Mouse (Mus musculus): Measurements from ENCODE around the gene Ctdspl. TPM values are rescaled to one million over a fixed set of nuclear protein-coding genes. Genes with fewer than 3 reads are reported as not detected.
A peak's percentile ranks its signal among the peaks of the same experiment; 100 is the strongest.

Ctdspl gene
- polyA plus RNA-seq, 1 experiment from 2014 or later: 9.0 TPM

DNA sequence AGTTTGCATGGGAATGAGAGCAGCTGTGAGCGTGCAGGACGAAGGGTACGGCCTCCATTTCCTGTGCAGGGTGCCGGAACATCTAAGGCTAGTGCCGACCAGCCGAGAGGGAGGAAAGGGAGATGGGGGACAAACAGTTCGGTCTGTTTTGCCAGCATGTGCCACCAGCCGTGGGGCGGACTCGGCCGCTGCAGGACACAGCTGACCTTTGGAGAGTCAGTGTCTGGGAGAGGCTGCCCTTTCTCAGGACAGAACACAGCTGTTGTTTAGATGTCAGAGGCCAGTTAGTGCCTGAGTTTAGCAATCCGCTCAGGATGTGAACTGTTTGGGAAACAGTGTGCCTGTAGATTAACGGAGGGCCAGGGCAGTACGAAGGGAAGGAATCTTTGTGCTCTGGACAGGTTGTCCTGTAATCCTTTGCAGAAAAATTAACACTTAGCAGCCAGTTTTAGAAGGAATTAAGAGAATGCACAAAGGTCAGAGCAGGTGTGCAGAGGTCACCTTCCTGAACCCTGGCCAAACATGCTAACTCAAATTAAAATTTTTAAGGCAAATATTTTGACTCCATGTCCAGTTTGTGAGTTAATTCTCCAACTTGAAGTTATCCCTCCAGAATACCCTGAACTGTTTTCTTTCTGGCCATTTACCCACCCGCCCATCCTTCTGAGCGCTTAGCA is 34.3 kb downstream of the Ctdspl start:
- no peaks in the 10 kb centered on the region for H3K36me3 ChIP-seq (ENCODE audit: control insufficient read depth, insufficient read depth, low read length)
- ATAC-seq (replicated peaks; ENCODE audit: low FRiP score) (no peak), DNase-seq (ENCODE audit: low spot score) (no peak)
- H3K27me3 ChIP-seq (ENCODE audit: control insufficient read depth, insufficient read depth, low read length): no peaks in the 10 kb centered on the region
- no peak overlapping the region for H3K4me2 ChIP-seq (ENCODE audit: low read depth, low read length, severe bottlenecking)
- 67% methylated on average over 16 of the region's 16 CpGs for WGBS
- H3K27ac ChIP-seq (ENCODE audit: low read depth, low read length): no peak overlapping the region
- no peak overlapping the region for H3K9ac ChIP-seq (ENCODE audit: low read length)
- no peaks in the 10 kb centered on the region for H3K9me3 ChIP-seq (ENCODE audit: control insufficient read depth, low read length)
- H3K4me1 ChIP-seq (replicated peaks; ENCODE audit: control insufficient read depth, insufficient read depth, low read length): no peaks in the 10 kb centered on the region
- no peak overlapping the region for H3K4me3 ChIP-seq (ENCODE audit: low read depth, low read length)

DNA sequence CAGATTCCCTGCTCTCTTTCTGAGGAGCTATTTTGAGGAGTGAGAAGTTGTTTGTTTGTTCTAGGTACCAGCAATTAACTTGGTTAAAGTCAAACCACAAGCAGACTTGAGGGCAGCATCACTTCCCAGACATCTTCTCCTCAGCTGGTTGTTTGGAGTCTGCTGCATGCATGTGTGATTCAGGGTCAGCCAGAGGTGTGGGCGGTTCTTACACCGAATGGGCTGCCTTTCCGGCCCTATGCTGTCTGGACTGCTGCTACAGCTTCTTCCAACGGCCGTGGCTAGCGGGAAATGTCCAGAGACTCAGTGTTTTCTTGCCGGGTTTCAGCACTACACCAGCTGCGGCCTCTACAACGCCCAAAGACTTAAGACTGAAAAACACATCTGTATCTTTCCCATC is 36.9 kb downstream of the Ctdspl start:
- H3K9ac ChIP-seq (ENCODE audit: low read length): no peak overlapping the region
- H3K4me3 ChIP-seq (ENCODE audit: low read depth, low read length): no peak overlapping the region
- H3K27ac ChIP-seq (ENCODE audit: low read depth, low read length): no peak overlapping the region
- H3K27me3 ChIP-seq (ENCODE audit: control insufficient read depth, insufficient read depth, low read length): no peaks in the 10 kb centered on the region
- H3K9me3 ChIP-seq (ENCODE audit: control insufficient read depth, low read length): peaks cover 3% of the 10 kb centered on the region; the same call in 1 of the 2 replicates
- no peak overlapping the region for H3K4me2 ChIP-seq (ENCODE audit: low read depth, low read length, severe bottlenecking)
- no peaks in the 10 kb centered on the region for H3K4me1 ChIP-seq (replicated peaks; ENCODE audit: control insufficient read depth, insufficient read depth, low read length)
- ATAC-seq (replicated peaks; ENCODE audit: low FRiP score) (no peak), DNase-seq (ENCODE audit: low spot score) (no peak)
- H3K36me3 ChIP-seq (ENCODE audit: control insufficient read depth, insufficient read depth, low read length): no peaks in the 10 kb centered on the region
- WGBS: 86% methylated on average over 9 of the region's 9 CpGs

DNA sequence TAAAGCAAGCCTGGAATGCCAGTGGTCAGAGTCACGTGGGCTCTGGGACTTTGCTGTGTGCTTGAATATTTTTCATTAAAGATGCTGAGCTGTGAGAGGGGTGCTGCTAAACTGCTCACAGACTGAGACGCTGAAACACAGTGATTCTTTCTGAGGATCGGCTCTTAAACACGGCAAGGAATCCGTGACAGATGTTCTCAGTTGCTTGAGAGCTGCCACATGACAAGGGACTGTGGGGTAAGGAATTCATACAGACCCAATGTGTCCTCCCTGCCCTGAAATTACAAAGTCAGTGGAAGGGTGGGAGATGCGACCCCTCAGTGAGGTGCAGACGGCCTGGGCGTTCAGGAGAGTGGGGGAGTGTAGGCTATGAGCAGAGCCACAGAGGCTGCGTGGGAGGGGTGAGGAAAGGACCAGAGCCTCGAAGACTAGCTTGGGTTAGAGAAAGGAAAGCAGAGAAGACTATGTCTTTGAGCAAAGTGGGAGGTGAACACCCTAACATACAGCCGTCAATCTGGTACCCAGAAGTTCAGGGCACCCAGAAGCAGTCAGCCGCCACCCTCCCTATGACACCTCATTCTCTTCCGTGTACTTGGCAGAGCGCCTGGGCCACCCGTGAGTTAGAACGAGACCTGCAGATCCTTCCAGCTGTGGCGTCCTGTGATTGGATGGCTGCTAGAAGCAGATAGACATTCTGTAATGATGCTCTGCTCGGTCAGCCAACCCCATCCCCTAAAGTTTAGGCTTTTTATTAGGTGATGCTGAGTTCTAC is 38.2 kb downstream of the Ctdspl start:
- H3K4me2 ChIP-seq (ENCODE audit: low read depth, low read length, severe bottlenecking): no peak overlapping the region
- 88% methylated on average over 18 of the region's 18 CpGs for WGBS
- no peaks in the 10 kb centered on the region for H3K27me3 ChIP-seq (ENCODE audit: control insufficient read depth, insufficient read depth, low read length)
- ATAC-seq (replicated peaks; ENCODE audit: low FRiP score): no peak
- H3K9me3 ChIP-seq (ENCODE audit: control insufficient read depth, low read length): peaks cover 3% of the 10 kb centered on the region; the same call in 1 of the 2 replicates
- no peak overlapping the region for H3K4me3 ChIP-seq (ENCODE audit: low read depth, low read length)
- H3K36me3 ChIP-seq (ENCODE audit: control insufficient read depth, insufficient read depth, low read length): no peaks in the 10 kb centered on the region
- DNase-seq (ENCODE audit: low spot score): no peak
- H3K9ac ChIP-seq (ENCODE audit: low read length): no peak overlapping the region
- no peaks in the 10 kb centered on the region for H3K4me1 ChIP-seq (replicated peaks; ENCODE audit: control insufficient read depth, insufficient read depth, low read length)
- no peak overlapping the region for H3K27ac ChIP-seq (ENCODE audit: low read depth, low read length)

DNA sequence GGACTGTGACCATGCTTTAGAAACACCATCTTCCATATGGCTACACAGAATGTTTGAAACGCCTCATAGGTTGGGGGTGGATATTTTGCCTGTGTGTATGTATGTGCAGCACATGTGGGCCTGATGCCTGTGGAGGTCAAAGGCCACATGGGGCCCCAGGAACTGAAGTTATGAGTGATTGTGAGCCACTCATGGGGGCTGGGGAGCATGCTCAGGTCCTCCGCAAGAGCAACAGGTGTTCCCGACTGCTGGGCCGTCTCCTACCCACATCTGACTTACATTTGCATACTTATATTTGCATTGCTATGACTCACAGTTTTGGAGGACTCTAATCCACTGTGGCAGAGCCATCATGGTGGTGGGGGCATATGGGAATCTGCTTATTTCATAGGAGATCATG is 43.6 kb downstream of the Ctdspl start:
- ATAC-seq (replicated peaks; ENCODE audit: low FRiP score): no peak
- peaks cover 3% of the 10 kb centered on the region; the same call in 1 of the 2 replicates for H3K9me3 ChIP-seq (ENCODE audit: control insufficient read depth, low read length)
- no peaks in the 10 kb centered on the region for H3K36me3 ChIP-seq (ENCODE audit: control insufficient read depth, insufficient read depth, low read length)
- H3K27ac ChIP-seq (ENCODE audit: low read depth, low read length): no peak overlapping the region
- no peak overlapping the region for H3K4me3 ChIP-seq (ENCODE audit: low read depth, low read length)
- H3K9ac ChIP-seq (ENCODE audit: low read length): no peak overlapping the region
- no peaks in the 10 kb centered on the region for H3K27me3 ChIP-seq (ENCODE audit: control insufficient read depth, insufficient read depth, low read length)
- WGBS: 91% methylated on average over 4 of the region's 4 CpGs
- peaks cover 3% of the 10 kb centered on the region; the same call in 1 of the 2 replicates for H3K4me1 ChIP-seq (replicated peaks; ENCODE audit: control insufficient read depth, insufficient read depth, low read length)
- H3K4me2 ChIP-seq (ENCODE audit: low read depth, low read length, severe bottlenecking): no peak overlapping the region
- no peak for DNase-seq (ENCODE audit: low spot score)

DNA sequence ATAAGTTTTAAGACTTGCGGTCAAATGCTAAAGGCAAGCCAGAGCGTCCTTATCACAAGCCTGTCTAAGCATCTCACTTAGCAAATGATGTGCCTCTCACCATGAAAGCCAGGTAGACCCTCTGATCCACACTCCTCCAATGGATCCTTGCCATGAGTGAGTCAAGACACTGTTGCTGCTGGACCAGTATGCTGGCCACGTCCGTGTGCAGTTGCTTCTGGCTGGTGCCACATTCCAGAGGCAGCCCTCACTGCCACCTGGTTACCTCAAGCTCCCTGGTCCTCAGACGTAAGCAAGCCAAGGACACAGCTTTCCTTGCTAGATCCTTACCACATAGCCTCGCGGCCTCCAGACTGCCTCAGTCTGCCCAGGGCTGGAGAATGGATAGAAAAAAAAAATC is 46.8 kb downstream of the Ctdspl start:
- ATAC-seq (replicated peaks; ENCODE audit: low FRiP score) (no peak), DNase-seq (ENCODE audit: low spot score) (no peak)
- H3K9me3 ChIP-seq (ENCODE audit: control insufficient read depth, low read length): no peaks in the 10 kb centered on the region; the same call in 1 of the 2 replicates
- no peak overlapping the region for H3K9ac ChIP-seq (ENCODE audit: low read length)
- no peak overlapping the region for H3K4me3 ChIP-seq (ENCODE audit: low read depth, low read length)
- H3K4me2 ChIP-seq (ENCODE audit: low read depth, low read length, severe bottlenecking): no peak overlapping the region
- no peak overlapping the region for H3K27ac ChIP-seq (ENCODE audit: low read depth, low read length)
- 91% methylated on average over 7 of the region's 7 CpGs for WGBS
- H3K4me1 ChIP-seq (replicated peaks; ENCODE audit: control insufficient read depth, insufficient read depth, low read length): peaks cover 7% of the 10 kb centered on the region; the same call in 1 of the 2 replicates
- H3K36me3 ChIP-seq (ENCODE audit: control insufficient read depth, insufficient read depth, low read length): no peaks in the 10 kb centered on the region
- no peaks in the 10 kb centered on the region for H3K27me3 ChIP-seq (ENCODE audit: control insufficient read depth, insufficient read depth, low read length)

DNA sequence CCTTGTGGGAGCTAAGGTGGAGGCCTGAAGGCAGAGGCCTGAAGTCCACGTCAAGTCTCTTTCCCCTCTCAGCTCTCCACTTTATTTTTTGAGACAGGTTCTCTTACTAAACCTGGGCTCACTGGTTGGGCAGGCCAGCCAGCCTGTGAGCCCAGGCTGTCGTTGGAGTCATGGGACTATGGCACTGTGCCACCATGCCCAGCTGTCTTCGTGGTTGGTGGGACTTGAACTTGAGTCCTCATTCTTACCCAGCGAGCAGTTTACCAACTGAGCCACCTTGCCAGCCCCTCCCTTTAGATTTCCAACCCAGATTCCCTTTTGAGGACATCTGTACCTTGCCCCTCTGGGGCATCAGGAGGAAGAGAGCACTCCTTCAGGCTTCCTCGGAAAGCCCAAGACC is 47.3 kb downstream of the Ctdspl start:
- ATAC-seq (replicated peaks; ENCODE audit: low FRiP score): no peak

DNA sequence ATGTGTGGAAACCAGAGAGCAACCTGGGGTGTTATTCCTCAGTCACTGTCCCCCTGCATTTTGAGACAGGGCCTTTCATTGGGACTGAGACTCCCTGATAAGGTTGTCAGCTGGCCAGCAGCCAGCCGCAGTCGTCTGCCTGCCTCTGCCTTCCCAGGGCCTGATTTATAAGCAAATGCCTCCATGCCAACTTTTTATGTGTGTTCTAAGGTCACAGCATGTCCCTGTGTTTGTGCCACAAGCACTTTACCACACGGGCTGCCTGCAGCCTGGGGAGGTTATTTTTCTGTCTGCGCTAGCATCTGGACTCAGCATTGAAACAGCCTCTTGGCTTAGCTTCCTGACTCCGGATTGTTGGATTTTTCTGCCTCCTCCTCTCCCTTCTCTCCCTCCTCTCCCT is 47.9 kb downstream of the Ctdspl start:
- 62% methylated on average over 5 of the region's 5 CpGs for WGBS
- Histone ChIP-seq H3K27me3 (ENCODE audit: control insufficient read depth, insufficient read depth, low read length) (no peaks in the 10 kb centered on the region), H3K27ac (ENCODE audit: low read depth, low read length) (no peak overlapping the region), H3K4me3 (ENCODE audit: low read depth, low read length) (no peak overlapping the region), H3K4me1 (replicated peaks; ENCODE audit: control insufficient read depth, insufficient read depth, low read length) (peaks cover 7% of the 10 kb centered on the region; the same call in 1 of the 2 replicates), H3K9me3 (ENCODE audit: control insufficient read depth, low read length) (no peaks in the 10 kb centered on the region; the same call in 1 of the 2 replicates), H3K4me2 (ENCODE audit: low read depth, low read length, severe bottlenecking) (no peak overlapping the region), H3K36me3 (ENCODE audit: control insufficient read depth, insufficient read depth, low read length) (no peaks in the 10 kb centered on the region), H3K9ac (ENCODE audit: low read length) (no peak overlapping the region)
- DNase-seq (ENCODE audit: low spot score) (no peak), ATAC-seq (replicated peaks; ENCODE audit: low FRiP score) (no peak)

More for the DNA sequence above, 47.3 kb downstream of the Ctdspl start:
- Histone ChIP-seq H3K36me3 (ENCODE audit: control insufficient read depth, insufficient read depth, low read length) (no peaks in the 10 kb centered on the region), H3K27me3 (ENCODE audit: control insufficient read depth, insufficient read depth, low read length) (no peaks in the 10 kb centered on the region), H3K9ac (ENCODE audit: low read length) (no peak overlapping the region), H3K4me1 (replicated peaks; ENCODE audit: control insufficient read depth, insufficient read depth, low read length) (peaks cover 7% of the 10 kb centered on the region; the same call in 1 of the 2 replicates), H3K4me3 (ENCODE audit: low read depth, low read length) (no peak overlapping the region), H3K9me3 (ENCODE audit: control insufficient read depth, low read length) (no peaks in the 10 kb centered on the region; the same call in 1 of the 2 replicates), H3K4me2 (ENCODE audit: low read depth, low read length, severe bottlenecking) (no peak overlapping the region), H3K27ac (ENCODE audit: low read depth, low read length) (no peak overlapping the region)
- 79% methylated on average over 5 of the region's 5 CpGs for WGBS
- DNase-seq (ENCODE audit: low spot score): no peak

DNA sequence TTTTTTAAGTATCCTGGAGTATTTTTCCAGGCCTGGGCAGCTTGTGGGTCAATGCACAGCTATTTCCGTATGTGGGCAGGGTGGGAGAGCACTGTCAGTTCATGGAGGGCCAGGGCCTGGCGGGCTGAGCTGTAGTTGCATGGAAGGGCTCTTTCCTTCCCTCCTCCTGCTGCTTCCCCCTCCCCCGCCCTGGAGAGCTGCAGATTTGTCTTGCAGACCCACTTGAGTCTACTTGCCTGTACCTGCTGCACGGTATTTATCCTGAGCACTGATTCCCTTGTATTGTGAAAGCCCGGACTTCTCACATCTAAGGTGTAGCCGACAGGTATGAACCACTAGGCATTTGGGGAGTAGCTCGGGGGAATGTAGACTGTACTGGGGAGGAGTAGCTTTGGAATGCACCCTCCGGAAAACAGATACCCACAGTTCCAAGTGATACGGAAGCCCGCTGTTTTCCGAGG is 49.0 kb downstream of the Ctdspl start:
- peak; percentile 61 for DNase-seq (ENCODE audit: low spot score)
- H3K4me1 ChIP-seq (replicated peaks; ENCODE audit: control insufficient read depth, insufficient read depth, low read length): peaks cover 9% of the 10 kb centered on the region; the same call in 1 of the 2 replicates
- ATAC-seq (replicated peaks; ENCODE audit: low FRiP score): no peak
- H3K4me3 ChIP-seq (ENCODE audit: low read depth, low read length): no peak overlapping the region
- no peak overlapping the region for H3K27ac ChIP-seq (ENCODE audit: low read depth, low read length)
- no peaks in the 10 kb centered on the region; the same call in 1 of the 2 replicates for H3K9me3 ChIP-seq (ENCODE audit: control insufficient read depth, low read length)
- no peaks in the 10 kb centered on the region for H3K36me3 ChIP-seq (ENCODE audit: control insufficient read depth, insufficient read depth, low read length)
- no peaks in the 10 kb centered on the region for H3K27me3 ChIP-seq (ENCODE audit: control insufficient read depth, insufficient read depth, low read length)
- 61% methylated on average over 11 of the region's 11 CpGs for WGBS
- H3K4me2 ChIP-seq (ENCODE audit: low read depth, low read length, severe bottlenecking): no peak overlapping the region
- H3K9ac ChIP-seq (ENCODE audit: low read length): no peak overlapping the region
